Mouse (Mus musculus) skeletal muscle tissue, postnatal 0 days (tissue): ENCODE results near the gene 1700009N14Rik. TPM values are rescaled to one million over a fixed set of nuclear protein-coding genes. Genes with fewer than 3 reads are reported as not detected.

Source experiments
- polyA plus RNA-seq: library from polyadenylated mRNA; unstranded; fragments of >200 nt; fragmentation: Nextera tagmentation; extraction: Ambion mirVana; gene quantifications from 2 replicates; pipeline ENCODE4 v1.2.1, GENCODE M21; 2015

The 1700009N14Rik gene
- 0.17 TPM in 1 of 2 replicates, not detected in the other for polyA plus RNA-seq

GRCm38 (mm10) chr4:39450069-39450468 is at the start of gene 1700009N14Rik:
Gene 1700009N14Rik, plus strand, starts transcription at chr4:39450295.

